Mouse (Mus musculus): ENCODE measurements around the gene Gabpb1.

Gene Gabpb1

DNA sequence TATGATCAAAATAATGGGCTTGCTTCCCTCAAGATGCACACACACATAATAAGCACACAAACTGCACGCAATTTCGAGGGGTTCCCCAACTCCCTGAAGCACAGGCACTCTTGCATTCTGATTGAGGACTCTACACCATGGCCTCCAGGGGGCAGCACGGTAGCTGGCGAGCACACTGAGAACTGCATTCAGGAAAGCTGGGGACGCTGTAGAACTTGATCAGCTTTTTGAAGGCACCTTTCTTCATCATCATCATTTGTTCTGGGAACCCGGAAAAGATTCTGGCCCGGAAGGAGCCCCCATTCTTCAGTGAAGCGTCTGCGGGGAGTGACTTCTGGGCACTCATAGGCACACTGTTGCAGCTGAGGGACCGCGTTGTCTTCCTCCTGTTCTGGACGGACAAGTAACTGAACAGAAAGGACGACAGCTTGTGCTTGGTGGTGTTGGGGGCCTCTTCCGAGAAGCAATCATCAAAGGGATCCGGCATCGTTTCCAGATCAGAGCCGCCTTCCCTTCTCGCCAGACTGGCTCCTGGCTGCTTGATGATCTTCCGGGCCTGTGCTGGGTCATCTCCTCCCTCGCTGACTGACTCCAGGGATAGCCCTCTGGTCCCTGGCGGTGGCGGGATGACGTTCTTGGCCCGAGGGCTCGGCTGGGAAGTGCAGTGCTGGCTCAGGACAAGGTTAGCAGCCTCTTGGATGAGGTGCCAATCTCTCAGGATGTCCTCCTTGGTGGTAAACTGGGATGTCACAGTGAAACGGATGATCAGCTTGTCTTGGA lies 82.1 kb downstream of the Gabpb1 start:
- DNase-seq (ENCODE audit: low spot score in 2 of 2) = peak; percentile 44 to 58

DNA sequence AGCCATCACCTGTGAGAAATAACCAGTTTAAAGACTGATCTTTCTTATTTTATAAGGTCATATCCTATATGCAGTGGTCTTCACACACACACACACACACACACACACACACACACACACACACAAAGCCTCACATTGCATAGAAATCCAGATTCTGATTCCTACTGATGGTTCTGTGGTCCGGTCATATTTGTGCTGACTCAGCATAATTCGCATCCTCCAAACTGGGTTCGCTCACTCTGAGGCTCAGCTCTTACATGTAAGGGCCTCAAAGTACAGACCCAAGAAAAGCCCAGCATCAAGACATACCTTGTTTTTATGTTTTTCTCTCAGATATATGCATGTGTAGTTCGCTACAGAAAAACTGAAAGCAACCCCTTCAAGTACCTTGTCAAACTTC lies 84.8 kb downstream of the Gabpb1 start:
- DNase-seq (ENCODE audit: low spot score in 2 of 2) = no peak

DNA sequence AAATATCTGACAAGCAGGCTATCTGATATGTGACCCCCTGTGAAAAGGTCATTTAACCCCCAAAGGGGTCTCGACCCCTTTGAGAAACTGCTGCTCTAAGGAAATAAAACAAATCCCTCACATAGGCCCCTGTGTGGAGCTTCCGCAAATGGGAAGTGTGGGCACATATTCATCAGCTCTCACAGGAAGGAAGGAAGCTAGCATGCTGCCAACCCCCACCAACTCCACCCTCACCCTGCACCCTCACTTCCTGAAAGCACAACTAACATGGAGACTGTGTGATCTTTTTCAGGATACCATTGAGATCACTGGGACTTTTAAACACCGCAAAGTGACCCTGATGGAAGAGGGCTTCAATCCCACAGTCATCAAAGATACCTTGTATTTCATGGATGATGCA lies 88.7 kb downstream of the Gabpb1 start:
- DNase-seq (ENCODE audit: low spot score in 2 of 2) = no peak

DNA sequence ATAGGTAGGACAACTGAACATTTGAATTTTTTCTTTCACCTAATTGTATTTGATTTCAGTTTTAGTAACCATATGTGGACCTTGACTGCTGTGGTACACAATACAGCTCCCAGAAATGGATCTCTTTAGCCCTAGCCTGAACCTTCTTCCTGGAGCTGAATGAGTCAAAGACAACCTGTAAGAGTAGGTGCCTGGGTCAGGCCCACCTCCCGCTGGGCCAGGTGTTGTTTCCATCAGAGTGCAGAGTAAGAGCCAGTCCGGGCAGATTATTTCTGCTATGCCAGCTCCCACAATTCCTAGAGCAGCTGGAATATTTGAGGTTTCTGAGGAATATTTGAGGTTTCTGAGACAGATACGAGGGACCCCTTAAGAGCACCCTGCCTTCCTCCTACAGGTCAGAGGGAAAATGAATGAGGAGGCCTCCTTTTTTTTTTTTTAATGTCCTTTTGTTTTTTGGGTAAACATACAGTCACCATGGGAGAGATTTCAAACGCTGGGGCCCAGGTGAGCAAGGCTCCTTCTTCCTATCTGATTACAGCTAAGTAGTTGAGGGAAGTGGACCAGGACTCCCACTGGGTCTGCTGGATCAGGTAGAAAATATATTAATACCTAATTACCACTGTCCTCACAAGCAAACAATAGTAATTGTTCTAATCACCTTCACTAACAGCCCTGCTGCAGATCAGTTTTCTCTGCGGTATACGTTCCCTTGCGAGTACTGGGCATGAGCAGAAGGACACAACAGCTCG lies 91.3 kb downstream of the Gabpb1 start:
- no peak for DNase-seq (ENCODE audit: low spot score in 2 of 2)

DNA sequence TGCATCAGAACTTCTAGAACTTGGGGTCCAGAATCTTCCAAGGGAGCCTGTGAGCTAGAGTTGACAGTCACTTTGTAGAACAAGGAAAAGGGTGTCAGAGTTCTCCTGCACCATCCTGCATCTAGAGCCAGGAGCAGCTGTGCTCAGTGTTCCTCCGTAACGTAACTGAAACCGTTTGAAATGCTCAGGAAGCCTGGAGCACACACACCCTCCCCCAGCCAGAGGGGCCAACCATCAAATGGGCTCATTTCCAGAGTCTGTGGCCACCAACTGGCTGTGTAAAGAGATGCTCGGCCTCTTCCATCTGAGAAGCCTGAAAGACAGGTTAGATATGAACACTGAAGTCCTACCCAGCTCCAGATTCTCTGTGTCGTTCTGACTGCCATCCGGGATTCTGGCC lies 92.2 kb downstream of the Gabpb1 start:
- no peak for DNase-seq (ENCODE audit: low spot score in 2 of 2)

DNA sequence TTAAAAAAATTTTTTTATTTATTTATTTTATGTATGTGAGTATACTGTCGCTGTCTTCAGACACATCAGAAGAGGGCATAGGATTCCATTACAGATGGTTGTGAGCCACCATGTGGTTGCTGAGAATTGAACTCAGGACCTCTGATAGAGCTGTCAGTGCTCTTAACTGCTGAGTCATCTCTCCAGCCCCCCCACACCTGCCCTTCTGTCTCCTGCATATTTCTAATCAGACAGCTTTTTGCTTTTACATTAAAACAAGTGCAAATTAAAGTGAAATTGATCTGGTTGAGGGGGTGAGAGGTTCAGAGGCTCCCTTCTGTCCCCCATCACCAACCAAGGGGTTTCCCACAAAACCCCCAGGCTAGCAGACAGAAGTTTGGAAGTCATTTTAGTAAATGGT lies 96.9 kb downstream of the Gabpb1 start:
- no peak for DNase-seq (ENCODE audit: low spot score in 2 of 2)
